Mouse (Mus musculus): ENCODE measurements at regions not wholly inside any gene's neighbourhood (a gene's known extent, or its start where the extent isn't known, plus 50 kb on each side); places are given as distances from the start of the nearest gene placed in this dataset.

DNA sequence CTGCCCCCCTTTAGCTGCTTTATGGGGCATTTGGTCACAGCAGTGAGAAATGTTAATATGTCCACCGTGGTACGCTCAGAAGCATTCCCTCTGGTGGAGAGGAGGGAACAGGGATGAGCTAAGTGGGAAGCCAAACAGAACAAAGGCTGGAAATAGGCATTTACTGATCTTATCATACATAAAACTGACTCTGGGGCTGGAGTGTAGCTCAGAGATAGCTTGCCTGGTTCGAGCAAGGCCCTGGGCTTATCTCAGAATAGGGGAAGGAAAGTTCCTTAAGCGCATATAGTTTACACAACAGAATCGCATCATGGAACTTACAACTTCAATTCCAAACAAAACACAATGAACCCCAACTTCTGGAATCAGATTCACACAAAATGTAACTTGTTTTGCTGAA, 81.5 kb upstream of the H2afz start:
- Histone ChIP-seq H3K36me3 (replicated peaks; ENCODE audit: control insufficient read depth, insufficient read depth, low read depth) (no peaks in the 10 kb centered on the region), H3K27ac (no peak overlapping the region), H3K27me3 (ENCODE audit: control insufficient read depth, insufficient read depth, low read length) (peaks cover 7% of the 10 kb centered on the region), H3K4me1 (replicated peaks; ENCODE audit: control insufficient read depth in 2 of 2, insufficient read depth in 2 of 2, low read length in 1 of 2) (peaks cover 0 to 3% of the 10 kb centered on the region in 2 experiments; a peak in 2 of 4 replicates), H3K9me3 (ENCODE audit: control insufficient read depth, low read length) (no peaks in the 10 kb centered on the region), H3K4me3 (ENCODE audit: insufficient read depth in 1 of 2, low read depth in 2 of 2, low read length in 2 of 2) (no peak overlapping the region), H3K4me2 (ENCODE audit: low read depth) (no peak overlapping the region), H3K9ac (replicated peaks) (no peak overlapping the region)
- ATAC-seq (ENCODE audit: insufficient read depth) (no peak), DNase-seq (ENCODE audit: low read depth in 3 of 3, low spot score in 3 of 3) (no peak)
- TF ChIP-seq CTCF (IDR thresholded peaks at IDR 0.05; ENCODE audit: low read depth) (no peak), EP300 (IDR thresholded peaks at IDR 0.05; ENCODE audit: low read depth) (no peak)
- WGBS (ENCODE audit: insufficient replicate concordance): 10% methylated on average over 5 of the region's 5 CpGs

DNA sequence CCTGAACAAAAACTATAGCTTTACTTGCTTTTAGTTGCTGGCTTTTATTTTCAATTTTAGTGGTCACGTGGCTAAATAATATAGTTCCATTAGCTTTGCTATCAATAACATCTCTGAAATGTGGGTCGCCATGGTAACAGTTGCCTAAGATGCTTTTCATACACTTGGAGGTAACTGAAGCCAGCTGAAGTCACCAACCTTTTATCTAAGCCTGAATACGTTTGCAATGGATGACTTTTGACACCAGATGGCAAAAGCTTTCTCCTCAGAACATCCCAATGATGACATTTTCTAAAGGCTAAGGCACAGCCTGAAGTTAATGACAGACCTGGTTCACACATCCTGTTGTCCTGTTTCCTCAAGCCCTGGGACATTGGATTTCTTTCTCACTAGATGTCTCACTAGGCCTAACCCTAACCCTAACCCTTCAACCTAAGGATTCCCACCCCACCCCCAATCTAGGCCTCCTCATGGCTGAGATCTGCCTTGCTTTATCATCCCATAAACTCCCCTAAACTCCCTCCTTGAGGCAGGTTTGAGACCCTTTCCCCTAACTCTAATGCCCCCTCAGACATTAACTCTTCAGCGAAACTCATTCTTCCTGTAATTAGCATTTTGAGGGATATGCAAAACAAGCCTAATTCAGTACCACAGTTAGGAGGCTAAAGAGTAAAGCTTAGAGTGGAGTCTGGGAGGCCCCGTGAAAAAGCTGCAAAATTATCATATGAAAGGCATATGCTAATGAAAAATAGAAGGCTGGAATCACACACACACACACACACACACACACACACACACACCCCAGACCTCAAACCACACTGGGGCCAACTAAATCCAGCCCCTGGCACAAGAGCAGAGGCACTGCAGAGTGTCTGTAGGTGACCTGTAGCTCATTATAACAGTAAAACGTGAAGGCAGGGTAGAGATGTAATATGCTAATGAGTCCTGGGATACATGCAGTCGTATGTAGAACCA, 80.1 kb upstream of the H2afz start:
- no peak for ATAC-seq (ENCODE audit: insufficient read depth)

DNA sequence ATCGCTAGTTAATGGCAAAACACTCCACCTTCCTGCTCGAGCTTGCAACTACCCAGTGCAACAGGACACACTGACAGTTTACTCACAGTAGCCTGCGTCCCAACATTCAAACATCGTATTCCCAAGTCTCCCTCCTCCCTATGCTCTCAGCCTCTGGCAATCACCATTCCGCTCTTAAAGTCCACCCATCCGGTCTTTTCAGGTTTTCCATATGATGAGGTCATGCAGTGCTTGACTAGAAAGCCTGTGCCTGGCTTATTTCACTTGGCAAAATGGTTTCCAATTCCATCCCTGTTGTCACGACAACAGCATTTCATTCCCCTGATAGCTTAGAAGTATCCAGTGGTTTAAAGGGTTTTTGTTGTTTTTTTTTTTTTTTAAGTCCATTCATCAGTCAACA, 79.1 kb upstream of the H2afz start:
- H3K4me3 ChIP-seq (ENCODE audit: insufficient read depth in 1 of 2, low read depth in 2 of 2, low read length in 2 of 2): no peak overlapping the region
- DNase-seq (ENCODE audit: low read depth in 3 of 3, low spot score in 3 of 3) (no peak), ATAC-seq (ENCODE audit: insufficient read depth) (no peak)
- 62% methylated on average over 7 of the region's 7 CpGs for WGBS (ENCODE audit: insufficient replicate concordance)
- no peaks in the 10 kb centered on the region for H3K9me3 ChIP-seq (ENCODE audit: control insufficient read depth, low read length)
- H3K4me2 ChIP-seq (ENCODE audit: low read depth): no peak overlapping the region
- peaks cover 5% of the 10 kb centered on the region for H3K27me3 ChIP-seq (ENCODE audit: control insufficient read depth, insufficient read depth, low read length)
- no peak overlapping the region for H3K27ac ChIP-seq
- peaks cover 0 to 3% of the 10 kb centered on the region in 2 experiments; a peak in 2 of 4 replicates for H3K4me1 ChIP-seq (replicated peaks; ENCODE audit: control insufficient read depth in 2 of 2, insufficient read depth in 2 of 2, low read length in 1 of 2)
- H3K9ac ChIP-seq (replicated peaks): no peak overlapping the region
- H3K36me3 ChIP-seq (replicated peaks; ENCODE audit: control insufficient read depth, insufficient read depth, low read depth): no peaks in the 10 kb centered on the region
- TF ChIP-seq CTCF (IDR thresholded peaks at IDR 0.05; ENCODE audit: low read depth): no peak
- TF ChIP-seq EP300 (IDR thresholded peaks at IDR 0.05; ENCODE audit: low read depth): no peak

More for the DNA sequence above, 80.1 kb upstream of the H2afz start:
- Histone ChIP-seq H3K4me3 (ENCODE audit: insufficient read depth in 1 of 2, low read depth in 2 of 2, low read length in 2 of 2) (no peak overlapping the region), H3K9me3 (ENCODE audit: control insufficient read depth, low read length) (no peaks in the 10 kb centered on the region), H3K27ac (no peak overlapping the region), H3K36me3 (replicated peaks; ENCODE audit: control insufficient read depth, insufficient read depth, low read depth) (no peaks in the 10 kb centered on the region), H3K9ac (replicated peaks) (no peak overlapping the region), H3K27me3 (ENCODE audit: control insufficient read depth, insufficient read depth, low read length) (peaks cover 7% of the 10 kb centered on the region), H3K4me2 (ENCODE audit: low read depth) (no peak overlapping the region), H3K4me1 (replicated peaks; ENCODE audit: control insufficient read depth in 2 of 2, insufficient read depth in 2 of 2, low read length in 1 of 2) (peaks cover 0 to 3% of the 10 kb centered on the region in 2 experiments; a peak in 2 of 4 replicates)
- no peak for DNase-seq (ENCODE audit: low read depth in 3 of 3, low spot score in 3 of 3)
- WGBS (ENCODE audit: insufficient replicate concordance): 45% methylated on average over 7 of the region's 7 CpGs
- TF ChIP-seq EP300 (IDR thresholded peaks at IDR 0.05; ENCODE audit: low read depth): no peak
- no peak for TF ChIP-seq CTCF (IDR thresholded peaks at IDR 0.05; ENCODE audit: low read depth)

DNA sequence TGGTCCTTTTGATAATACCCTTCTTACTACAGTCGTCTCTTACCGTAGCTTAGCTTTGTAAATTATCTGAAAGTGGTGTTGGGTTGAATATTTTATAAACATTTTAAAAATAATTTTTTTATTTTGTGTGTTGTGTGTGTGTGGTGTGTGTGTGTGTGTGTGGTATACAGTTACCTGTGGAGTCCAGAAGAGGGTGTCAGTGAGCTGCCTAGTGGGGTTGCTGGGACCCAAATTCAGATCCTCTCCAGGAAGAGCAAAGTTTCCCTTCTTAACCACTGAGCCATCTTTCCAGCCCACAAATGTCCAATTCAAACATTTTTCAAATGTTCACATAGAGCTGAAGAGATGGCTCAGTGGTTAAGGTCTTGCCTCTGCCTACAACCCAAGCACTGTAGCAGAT, 78.4 kb upstream of the H2afz start:
- 72% methylated on average over 2 of the region's 2 CpGs for WGBS (ENCODE audit: insufficient replicate concordance)
- Histone ChIP-seq H3K27ac (no peak overlapping the region), H3K9me3 (ENCODE audit: control insufficient read depth, low read length) (no peaks in the 10 kb centered on the region), H3K4me1 (replicated peaks; ENCODE audit: control insufficient read depth in 2 of 2, insufficient read depth in 2 of 2, low read length in 1 of 2) (peaks cover 0 to 3% of the 10 kb centered on the region in 2 experiments; a peak in 2 of 4 replicates), H3K4me2 (ENCODE audit: low read depth) (no peak overlapping the region), H3K27me3 (ENCODE audit: control insufficient read depth, insufficient read depth, low read length) (peaks cover 4% of the 10 kb centered on the region; the same call in 1 of the 2 replicates), H3K9ac (replicated peaks) (no peak overlapping the region), H3K4me3 (ENCODE audit: insufficient read depth in 1 of 2, low read depth in 2 of 2, low read length in 2 of 2) (no peak overlapping the region), H3K36me3 (replicated peaks; ENCODE audit: control insufficient read depth, insufficient read depth, low read depth) (no peaks in the 10 kb centered on the region)
- DNase-seq (ENCODE audit: low read depth in 3 of 3, low spot score in 3 of 3) (no peak), ATAC-seq (ENCODE audit: insufficient read depth) (no peak)
- 0 out of 2 replicates have a peak, but pooled peaks have one; percentile 3 for TF ChIP-seq CTCF (IDR thresholded peaks at IDR 0.05; ENCODE audit: low read depth)
- TF ChIP-seq EP300 (IDR thresholded peaks at IDR 0.05; ENCODE audit: low read depth): no peak

DNA sequence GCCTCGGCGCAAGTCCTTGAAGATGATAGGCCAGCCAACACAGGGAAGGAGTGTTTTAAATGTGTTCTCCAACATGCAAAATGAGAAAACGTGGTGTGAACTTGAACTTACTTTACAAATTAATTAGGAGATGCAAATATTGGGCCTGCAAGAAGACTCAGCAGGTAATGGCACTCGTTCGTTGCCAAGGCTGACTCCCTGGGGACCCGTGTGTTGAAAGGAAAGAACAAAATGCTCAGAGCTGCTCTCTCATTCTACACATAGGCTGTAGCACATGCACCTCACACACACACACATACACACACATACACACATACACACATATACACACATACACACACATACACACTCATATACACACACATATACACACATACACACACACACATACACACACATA, 74.6 kb upstream of the H2afz start:
- Histone ChIP-seq H3K9me3 (ENCODE audit: control insufficient read depth, low read length) (no peaks in the 10 kb centered on the region), H3K36me3 (replicated peaks; ENCODE audit: control insufficient read depth, insufficient read depth, low read depth) (no peaks in the 10 kb centered on the region), H3K9ac (replicated peaks) (no peak overlapping the region), H3K4me3 (ENCODE audit: insufficient read depth in 1 of 2, low read depth in 2 of 2, low read length in 2 of 2) (no peak overlapping the region), H3K27me3 (ENCODE audit: control insufficient read depth, insufficient read depth, low read length) (no peaks in the 10 kb centered on the region), H3K27ac (no peak overlapping the region), H3K4me2 (ENCODE audit: low read depth) (no peak overlapping the region), H3K4me1 (replicated peaks; ENCODE audit: control insufficient read depth in 2 of 2, insufficient read depth in 2 of 2, low read length in 1 of 2) (no peaks in the 10 kb centered on the region)
- 71% methylated on average over 6 of the region's 6 CpGs for WGBS (ENCODE audit: insufficient replicate concordance)
- ATAC-seq (ENCODE audit: insufficient read depth): no peak
- TF ChIP-seq EP300 (IDR thresholded peaks at IDR 0.05; ENCODE audit: low read depth): no peak
- no peak for TF ChIP-seq CTCF (IDR thresholded peaks at IDR 0.05; ENCODE audit: low read depth)
- DNase-seq (ENCODE audit: low read depth in 3 of 3, low spot score in 3 of 3): no peak

Data from liver, embryonic 14.5 days (tissue).